Mouse (Mus musculus) ES-E14 (cell line): ENCODE data around the gene Gpr132. TPM values are rescaled to one million over a fixed set of nuclear protein-coding genes. Genes with fewer than 3 reads are reported as not detected.

ENCODE experiments used
- DNase-seq: peaks from one replicate; pipeline ENCODE4 v3.0.0-alpha.2; 2013; ENCODE audit warnings: low read depth, low spot score
- H3K27ac ChIP-seq: 2 replicates; pipeline ENCODE4 v1.5.1; 2012; ENCODE audit warnings: low read depth, mild to moderate bottlenecking, low read length, moderate library complexity, mixed read lengths; ENCODE audit not compliant: poor library complexity, insufficient read depth, severe bottlenecking
- H3K36me3 ChIP-seq: 2 replicates; pipeline ENCODE4 v1.6.1; 2012; ENCODE audit warnings: mild to moderate bottlenecking, low read length, moderate library complexity, mixed read lengths; ENCODE audit not compliant: control insufficient read depth, poor library complexity, insufficient read depth, severe bottlenecking
- H3K4me1 ChIP-seq, 2 experiments: fragments of 150-350 bp in 1 of 2; sonication (generic) in 1 of 2; 2 replicates each; pipeline ENCODE4 v1.6.1; 2012; ENCODE audit warnings: low read length in 2 of 2, mild to moderate bottlenecking in 1 of 2, mixed read lengths in 1 of 2; ENCODE audit not compliant: control insufficient read depth in 2 of 2, insufficient read depth in 2 of 2, poor library complexity in 1 of 2
- H3K4me3 ChIP-seq, 2 experiments: fragments of 150-350 bp in 1 of 2; sonication (generic) in 1 of 2; 2 replicates each; pipeline ENCODE4 v1.5.1; 2012; ENCODE audit warnings: low read length in 2 of 2, low read depth in 1 of 2, mild to moderate bottlenecking in 1 of 2, mixed read lengths in 1 of 2; ENCODE audit not compliant: insufficient read depth in 1 of 2, poor library complexity in 1 of 2, severe bottlenecking in 1 of 2
- H3K9ac ChIP-seq: 2 replicates; pipeline ENCODE4 v1.6.1; 2012; ENCODE audit warnings: low read depth, mild to moderate bottlenecking, low read length, mixed read lengths; ENCODE audit not compliant: poor library complexity, insufficient read depth, severe bottlenecking
- H3K9me3 ChIP-seq: fragments of 150-350 bp; sonication (generic); 2 replicates; pipeline ENCODE4 v1.6.1; 2012; ENCODE audit warnings: low read depth, mild to moderate bottlenecking, low read length; ENCODE audit not compliant: control insufficient read depth, insufficient read depth
- CHD2 ChIP-seq: IDR thresholded peaks from 2 replicates; pipeline ENCODE4 v1.6.1; 2014; ENCODE audit warnings: mild to moderate bottlenecking, low read depth, low read length, inconsistent platforms
- HCFC1 ChIP-seq: IDR thresholded peaks from 2 replicates; pipeline ENCODE4 v1.6.1; 2012; ENCODE audit warnings: low read length, inconsistent platforms, borderline replicate concordance; ENCODE audit not compliant: insufficient read depth
- MAFK ChIP-seq: IDR thresholded peaks from 2 replicates; pipeline ENCODE4 v1.6.1; 2014; ENCODE audit warnings: mild to moderate bottlenecking, low read depth, low read length, inconsistent platforms; ENCODE audit not compliant: insufficient read depth
- ZC3H11A ChIP-seq: IDR thresholded peaks from 2 replicates; pipeline ENCODE4 v1.6.1; 2012; ENCODE audit warnings: low read depth, mild to moderate bottlenecking, inconsistent platforms, low read length, borderline replicate concordance
- ZNF384 ChIP-seq: IDR thresholded peaks from 2 replicates; pipeline ENCODE4 v1.6.1; 2012; ENCODE audit warnings: low read depth, low read length, inconsistent platforms
- in situ Hi-C, 2 experiments: fragments of 600-800 bp; cut with MboI; formaldehyde crosslinking; loops; one replicate each; pipeline ENCODE4 v1.15.1; 2025; ENCODE audit warnings: low sequenced_read_pairs in 2 of 2, inconsistent platforms in 1 of 2; ENCODE audit not compliant: unreplicated experiment in 2 of 2
- total RNA-seq: library from RNA; depleted of rRNA; stranded (reverse); fragments of 300-350 nt; gene quantifications from 2 replicates; pipeline ENCODE4 v1.2.3, GENCODE M21; 2012

Gene Gpr132
- total RNA-seq, 1 experiment = 0.36 TPM

- in situ Hi-C loops = no loop called here
- Histone ChIP-seq H3K9me3 (no peaks in the 10 kb centered on the region), H3K4me3 (no peak overlapping the region), H3K9ac (no peak overlapping the region), H3K4me1 (peaks cover 0 to 10% of the 10 kb centered on the region in 2 experiments; a peak in 2 of 4 replicates), H3K27ac (no peak overlapping the region), H3K36me3 (no peaks in the 10 kb centered on the region)
- DNase-seq = no peak
- TF ChIP-seq HCFC1 (no peak), CHD2 (no peak), ZNF384 (no peak), ZC3H11A (no peak), MAFK (no peak)
These were observed 13.3 kb upstream of the Gpr132 start for GRCm38 (mm10) chr12:112881301-112881815.

- no peaks in the 10 kb centered on the region for H3K36me3 ChIP-seq
- no peak overlapping the region for H3K27ac ChIP-seq
- DNase-seq = no peak
These were observed 12.6 kb upstream of the Gpr132 start for GRCm38 (mm10) chr12:112880661-112881060.

GRCm38 (mm10) chr12:112879731-112880130 lies 11.7 kb upstream of the Gpr132 start:
- H3K4me1 ChIP-seq = peaks cover 0 to 16% of the 10 kb centered on the region in 2 experiments; a peak in 2 of 4 replicates
- no peaks in the 10 kb centered on the region for H3K36me3 ChIP-seq
- no peak overlapping the region for H3K27ac ChIP-seq
- no peaks in the 10 kb centered on the region for H3K9me3 ChIP-seq
- no peak overlapping the region for H3K9ac ChIP-seq
- TF ChIP-seq HCFC1 (no peak), ZC3H11A (no peak), CHD2 (no peak), ZNF384 (no peak), MAFK (no peak)
- no peak for DNase-seq
- no peak overlapping the region for H3K4me3 ChIP-seq
- in situ Hi-C loops = no loop called here

More at GRCm38 (mm10) chr12:112880661-112881060, 12.6 kb upstream of the Gpr132 start:
- no peak for TF ChIP-seq ZC3H11A
- no peak for TF ChIP-seq HCFC1
- no peak for TF ChIP-seq MAFK
- TF ChIP-seq ZNF384 = no peak
- TF ChIP-seq CHD2 = no peak
- no peaks in the 10 kb centered on the region for H3K9me3 ChIP-seq
- H3K4me3 ChIP-seq = no peak overlapping the region
- in situ Hi-C loops = no loop called here
- H3K9ac ChIP-seq = no peak overlapping the region
- peaks cover 0 to 16% of the 10 kb centered on the region in 2 experiments; a peak in 2 of 4 replicates for H3K4me1 ChIP-seq

DNA sequence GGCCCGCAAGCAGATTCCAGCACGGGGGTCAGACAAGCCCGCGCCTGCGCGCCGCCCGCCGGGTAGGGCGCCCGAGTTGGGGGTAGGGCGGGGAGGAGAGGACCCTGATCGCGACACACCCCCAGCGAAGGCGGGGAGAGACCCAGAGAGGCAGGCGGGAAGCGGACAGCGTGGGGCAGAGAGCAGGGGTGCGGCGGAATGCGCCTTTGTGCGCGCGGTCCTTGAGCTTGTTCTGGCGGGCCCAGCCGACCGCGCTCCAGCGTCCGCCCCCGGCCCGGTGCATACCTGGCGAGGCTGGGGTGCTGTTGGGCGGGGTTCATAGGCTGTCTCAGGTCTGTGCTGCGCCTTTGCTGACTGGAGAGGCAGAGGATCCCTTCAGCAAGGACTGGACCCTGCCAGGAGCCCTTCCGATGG lies 9.6 kb upstream of the Gpr132 start:
- H3K4me3 ChIP-seq = peak overlapping the region; percentile 27 to 44
- TF ChIP-seq ZC3H11A (no peak), CHD2 (no peak), ZNF384 (no peak), MAFK (no peak), HCFC1 (no peak)
- in situ Hi-C loops = no loop called here
- no peaks in the 10 kb centered on the region for H3K9me3 ChIP-seq
- H3K4me1 ChIP-seq = peaks cover 1 to 16% of the 10 kb centered on the region in 2 experiments; a peak in 2 of 4 replicates
- no peaks in the 10 kb centered on the region for H3K36me3 ChIP-seq
- no peak for DNase-seq
- H3K27ac ChIP-seq = no peak overlapping the region
- H3K9ac ChIP-seq = 0 out of 2 replicates have a peak overlapping the region, but pooled peaks have one; percentile 3
